In the genomic region with DNA sequence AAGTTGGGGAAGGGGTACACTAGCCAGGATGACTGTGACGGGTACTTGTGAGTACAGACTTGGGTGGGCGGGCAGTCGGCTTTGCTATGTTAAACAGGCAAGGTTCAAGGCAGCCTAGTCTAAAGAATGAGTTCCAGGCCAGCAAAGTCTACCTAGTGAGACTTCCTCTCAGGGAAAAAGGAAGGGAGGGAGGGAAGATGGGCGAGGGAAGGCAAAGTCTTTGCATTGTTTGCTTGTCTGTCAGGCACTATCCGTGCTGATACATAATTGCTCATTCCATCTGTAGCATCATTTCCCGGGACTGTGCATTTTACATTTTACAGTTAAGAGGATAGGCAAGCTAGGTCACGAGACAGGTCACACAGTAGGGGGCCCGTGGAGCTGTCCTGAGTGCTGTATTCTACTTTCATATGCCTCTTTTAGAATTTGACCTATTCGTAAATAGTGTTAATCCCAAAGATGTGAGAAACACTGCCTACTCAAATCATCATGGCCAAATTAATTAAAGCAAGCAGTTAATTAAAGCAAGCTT, we compare ENCODE assay signal across 14 mouse cellular contexts.
"Had no signal": no experiment of that assay in that cellular context is flagged by ENCODE, and none has a peak within 500 bp of the region (broad histone marks: within the 10 kb centered on the region; RNA-seq: fewer than 3 reads in every experiment).

No protein-coding gene starts in this region.

- H3K9me3 ChIP-seq: limb, embryonic 10.5 days; liver, embryonic 15.5 days; midbrain, embryonic 13.5 days; neural tube, embryonic 15.5 days had no signal

- H3K4me1 ChIP-seq: liver, embryonic 15.5 days had no signal

- H3K9ac ChIP-seq: liver, embryonic 15.5 days; midbrain, embryonic 13.5 days; neural tube, embryonic 15.5 days had no signal

- H3K4me3 ChIP-seq: layer of hippocampus, adult 2 months; limb, embryonic 10.5 days; liver, embryonic 15.5 days; midbrain, embryonic 13.5 days; neural tube, embryonic 15.5 days had no signal

- ATAC-seq: lung, postnatal 0 days; midbrain, embryonic 13.5 days had no signal

- DNase-seq: kidney, adult 11 months; kidney, adult 9 months; kidney, postnatal 4 days; lung, adult 2 months; lung, postnatal 36 days; thymus, postnatal 14 days had no signal

- H3K4me2 ChIP-seq: liver, embryonic 11.5 days; liver, embryonic 15.5 days; midbrain, embryonic 13.5 days; neural tube, embryonic 15.5 days had no signal

- H3K27ac ChIP-seq: kidney, postnatal 0 days; layer of hippocampus, adult 2 months; limb, embryonic 10.5 days; liver, embryonic 15.5 days; midbrain, embryonic 13.5 days; neural tube, embryonic 15.5 days had no signal

- H3K27me3 ChIP-seq: liver, embryonic 15.5 days; midbrain, embryonic 13.5 days; neural tube, embryonic 15.5 days had no signal
